Mouse (Mus musculus): Measurements from ENCODE around the gene Rcsd1. TPM values are rescaled to one million over a fixed set of nuclear protein-coding genes. Genes with fewer than 3 reads are reported as not detected.
A peak's percentile ranks its signal among the peaks of the same experiment; 100 is the strongest.

The Rcsd1 gene
- polyA plus RNA-seq, 1 experiment from 2014 or later: 22.9 TPM

DNA sequence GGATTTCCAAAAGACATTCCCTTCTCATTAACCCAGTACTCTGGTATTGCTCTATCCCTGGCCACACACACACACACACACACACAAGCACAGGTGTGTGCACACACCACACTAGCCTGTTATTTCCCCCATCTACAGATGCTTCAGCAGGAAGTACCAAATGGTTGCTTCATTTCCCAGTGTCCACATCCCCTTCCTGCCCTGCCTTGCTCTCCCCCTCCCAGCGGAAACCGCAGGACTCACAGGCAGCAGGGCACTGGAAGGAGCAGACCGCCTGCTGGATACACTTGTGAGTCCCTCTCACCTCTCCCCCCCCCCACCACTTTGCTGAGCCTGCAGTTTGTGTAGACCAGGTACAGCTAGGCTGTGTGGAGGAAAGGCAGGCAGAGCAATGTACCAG lies 18.0 kb downstream of the Rcsd1 start:
- Histone ChIP-seq H3K36me3 (ENCODE audit: insufficient read depth) (no peaks in the 10 kb centered on the region), H3K27me3 (ENCODE audit: insufficient read depth, low read length) (no peaks in the 10 kb centered on the region), H3K9me3 (ENCODE audit: low read depth, low read length) (no peaks in the 10 kb centered on the region), H3K4me2 (no peak overlapping the region), H3K27ac (ENCODE audit: low read depth) (no peak overlapping the region), H3K4me3 (ENCODE audit: low read depth, low read length) (no peak overlapping the region), H3K4me1 (ENCODE audit: insufficient read depth) (peaks cover 31% of the 10 kb centered on the region), H3K9ac (no peak overlapping the region)
- DNase-seq (peak; percentile 55), ATAC-seq (ENCODE audit: insufficient read depth) (peak; percentile 12; the same call in 1 of the 2 replicates)
- TF ChIP-seq CTCF (IDR thresholded peaks at IDR 0.05; ENCODE audit: low read depth): peak; percentile 37
- 26% methylated on average over 3 of the region's 3 CpGs for WGBS

DNA sequence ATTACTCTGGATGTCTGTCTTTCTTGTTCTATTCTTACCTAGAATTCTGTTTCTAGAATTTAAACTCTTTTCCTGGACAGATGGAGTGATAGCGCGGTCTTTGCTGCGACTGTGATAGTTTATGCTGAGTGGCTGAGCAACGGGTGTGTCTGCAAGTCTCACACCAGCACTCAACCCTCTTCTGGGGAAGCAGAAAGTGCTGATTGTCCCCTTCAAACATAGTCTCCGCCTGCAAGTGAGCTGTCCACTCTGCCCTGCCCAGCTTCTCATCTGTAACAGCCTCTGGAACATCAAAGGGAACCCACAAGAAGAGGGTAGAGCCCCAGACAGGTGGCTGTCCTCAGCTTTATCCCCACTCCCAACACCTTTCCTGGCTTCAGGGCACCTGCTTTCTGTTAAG lies 19.7 kb downstream of the Rcsd1 start:
- Histone ChIP-seq H3K27me3 (ENCODE audit: insufficient read depth, low read length) (no peaks in the 10 kb centered on the region), H3K9me3 (ENCODE audit: low read depth, low read length) (no peaks in the 10 kb centered on the region), H3K27ac (ENCODE audit: low read depth) (no peak overlapping the region), H3K9ac (no peak overlapping the region), H3K36me3 (ENCODE audit: insufficient read depth) (no peaks in the 10 kb centered on the region), H3K4me1 (ENCODE audit: insufficient read depth) (peaks cover 35% of the 10 kb centered on the region), H3K4me3 (ENCODE audit: low read depth, low read length) (no peak overlapping the region), H3K4me2 (no peak overlapping the region)
- no peak for ATAC-seq (ENCODE audit: insufficient read depth)
- DNase-seq: no peak
- WGBS: 59% methylated on average over 5 of the region's 5 CpGs
- TF ChIP-seq CTCF (IDR thresholded peaks at IDR 0.05; ENCODE audit: low read depth): no peak

DNA sequence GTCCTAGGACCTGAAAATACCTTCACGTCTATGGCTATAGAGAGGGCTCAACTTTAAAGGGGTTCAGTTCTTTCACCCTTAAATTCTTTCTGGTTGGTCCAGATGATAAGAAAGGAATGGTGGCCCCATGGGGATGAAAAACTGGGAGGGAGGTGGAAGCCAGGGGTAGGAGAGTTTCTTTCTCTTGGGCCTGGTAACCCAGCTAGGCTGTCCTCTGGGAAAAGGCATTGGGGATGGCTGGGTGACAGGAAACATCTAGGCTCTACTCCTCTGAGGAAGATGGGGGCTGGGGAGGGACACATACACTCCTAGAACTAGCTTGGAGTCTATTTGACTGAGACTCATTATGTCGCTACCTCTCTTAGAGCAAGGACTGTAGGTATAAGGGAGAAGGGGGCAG lies 21.7 kb downstream of the Rcsd1 start:
- H3K9ac ChIP-seq: no peak overlapping the region

DNA sequence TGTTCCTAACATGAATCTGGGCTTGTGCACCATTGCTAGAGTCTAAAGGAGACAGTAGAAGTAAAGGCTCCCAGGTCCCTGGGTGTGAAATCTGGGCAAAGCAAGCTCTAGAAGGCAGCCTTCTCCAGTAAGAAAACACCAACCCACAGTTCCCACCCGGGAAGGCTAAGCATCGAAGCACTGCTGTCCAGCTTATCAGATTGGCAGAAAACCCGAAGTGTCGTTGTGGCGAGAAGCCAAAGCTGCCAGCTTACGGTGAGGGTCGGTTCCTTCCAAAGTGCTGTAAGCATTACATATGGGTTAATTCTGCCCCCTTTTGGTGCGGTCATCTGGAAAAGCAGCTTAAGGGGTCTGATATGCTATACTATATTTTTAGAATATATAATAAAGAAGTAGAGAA lies 22.6 kb downstream of the Rcsd1 start:
- no peak overlapping the region for H3K9ac ChIP-seq
- no peak for ATAC-seq (ENCODE audit: insufficient read depth)
- no peaks in the 10 kb centered on the region for H3K27me3 ChIP-seq (ENCODE audit: insufficient read depth, low read length)
- no peaks in the 10 kb centered on the region for H3K9me3 ChIP-seq (ENCODE audit: low read depth, low read length)
- H3K4me2 ChIP-seq: no peak overlapping the region
- WGBS: 20% methylated on average over 8 of the region's 8 CpGs
- H3K36me3 ChIP-seq (ENCODE audit: insufficient read depth): no peaks in the 10 kb centered on the region
- no peak overlapping the region for H3K4me3 ChIP-seq (ENCODE audit: low read depth, low read length)
- TF ChIP-seq CTCF (IDR thresholded peaks at IDR 0.05; ENCODE audit: low read depth): no peak
- H3K4me1 ChIP-seq (ENCODE audit: insufficient read depth): peaks cover 23% of the 10 kb centered on the region
- DNase-seq: peak; percentile 77
- peak overlapping the region; percentile 28; the same call in 1 of the 2 replicates for H3K27ac ChIP-seq (ENCODE audit: low read depth)

More for the DNA sequence above, 21.7 kb downstream of the Rcsd1 start:
- H3K36me3 ChIP-seq (ENCODE audit: insufficient read depth): no peaks in the 10 kb centered on the region
- H3K4me1 ChIP-seq (ENCODE audit: insufficient read depth): peaks cover 23% of the 10 kb centered on the region
- H3K4me3 ChIP-seq (ENCODE audit: low read depth, low read length): no peak overlapping the region
- no peaks in the 10 kb centered on the region for H3K27me3 ChIP-seq (ENCODE audit: insufficient read depth, low read length)
- no peak overlapping the region for H3K27ac ChIP-seq (ENCODE audit: low read depth)
- no peak for TF ChIP-seq CTCF (IDR thresholded peaks at IDR 0.05; ENCODE audit: low read depth)
- no peak for DNase-seq
- H3K9me3 ChIP-seq (ENCODE audit: low read depth, low read length): no peaks in the 10 kb centered on the region
- no peak for ATAC-seq (ENCODE audit: insufficient read depth)
- WGBS: 87% methylated on average over 2 of the region's 2 CpGs
- no peak overlapping the region for H3K4me2 ChIP-seq

DNA sequence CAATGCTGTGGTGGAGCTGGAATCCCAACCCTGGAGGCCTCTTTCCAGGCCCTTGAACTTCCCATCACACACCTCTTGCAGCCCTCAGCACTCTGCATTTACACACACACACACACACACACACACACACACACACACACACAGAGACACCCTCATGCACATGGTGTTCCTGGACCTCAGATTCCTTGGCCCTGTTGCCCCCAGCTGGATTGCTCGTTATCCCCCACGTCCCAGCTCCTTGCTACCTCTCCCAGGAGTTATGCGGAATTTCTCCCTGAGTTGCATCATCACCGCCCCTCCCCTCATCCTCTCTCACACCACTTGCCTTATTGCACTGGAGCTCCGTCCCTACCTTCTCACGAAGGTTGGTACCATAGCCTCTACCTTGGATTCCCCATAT lies 23.2 kb downstream of the Rcsd1 start:
- no peak for DNase-seq
- ATAC-seq (ENCODE audit: insufficient read depth): no peak; the same call in 1 of the 2 replicates
- Histone ChIP-seq H3K36me3 (ENCODE audit: insufficient read depth) (no peaks in the 10 kb centered on the region), H3K9me3 (ENCODE audit: low read depth, low read length) (no peaks in the 10 kb centered on the region), H3K27ac (ENCODE audit: low read depth) (peak overlapping the region; percentile 28; the same call in 1 of the 2 replicates), H3K4me3 (ENCODE audit: low read depth, low read length) (no peak overlapping the region), H3K4me1 (ENCODE audit: insufficient read depth) (peaks cover 19% of the 10 kb centered on the region), H3K27me3 (ENCODE audit: insufficient read depth, low read length) (no peaks in the 10 kb centered on the region), H3K9ac (peak overlapping the region; percentile 21; the same call in 1 of the 2 replicates), H3K4me2 (no peak overlapping the region)
- WGBS: 44% methylated on average over 6 of the region's 6 CpGs
- TF ChIP-seq CTCF (IDR thresholded peaks at IDR 0.05; ENCODE audit: low read depth): no peak

DNA sequence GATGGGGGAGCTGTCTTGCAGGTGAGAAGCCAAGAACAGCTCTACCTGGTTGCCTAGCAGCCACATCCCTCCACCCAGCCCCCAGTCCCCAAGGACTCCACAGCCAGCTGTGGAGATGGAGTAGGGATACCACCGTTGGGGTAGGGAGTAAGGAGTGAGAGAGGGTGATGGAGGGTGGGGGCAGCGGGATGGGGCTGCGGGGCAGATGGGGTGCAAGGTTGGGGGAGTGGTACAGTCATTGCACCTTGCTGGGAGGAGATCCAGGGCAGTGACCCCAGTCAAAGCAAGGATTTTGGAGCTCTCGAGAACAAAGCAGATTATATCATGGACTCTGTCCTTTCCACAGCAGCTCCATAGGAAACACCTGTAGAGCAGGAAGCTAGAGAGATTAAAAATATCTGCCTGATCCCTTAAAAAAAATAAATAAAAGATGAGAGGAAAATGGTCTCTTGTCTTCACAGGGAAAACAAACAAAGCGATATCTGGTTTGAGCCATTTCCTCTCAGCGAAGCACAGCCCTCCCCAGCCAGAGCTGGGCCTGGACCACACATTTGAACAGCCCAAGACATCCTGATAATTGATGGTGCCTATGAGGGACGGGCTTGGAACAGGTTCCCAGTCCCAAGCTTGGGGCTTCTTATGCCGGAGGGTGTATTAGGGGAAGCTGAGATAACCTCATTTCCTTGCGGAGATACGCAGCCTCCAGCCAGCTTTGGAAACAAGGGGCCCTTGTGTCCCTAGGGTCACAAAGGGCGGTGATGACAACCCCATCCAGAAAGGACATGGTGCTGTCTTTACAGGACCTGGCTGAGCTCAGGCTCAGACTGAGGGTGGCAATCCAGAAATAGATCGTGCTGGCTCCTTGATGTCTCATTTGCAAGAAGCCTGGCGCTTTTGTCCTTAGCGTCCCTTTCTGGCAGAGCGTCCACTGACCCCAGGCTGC lies 25.0 kb downstream of the Rcsd1 start:
- Histone ChIP-seq H3K9ac (no peak overlapping the region), H3K27ac (ENCODE audit: low read depth) (peak overlapping the region; percentile 51; the same call in 1 of the 2 replicates), H3K4me2 (no peak overlapping the region), H3K9me3 (ENCODE audit: low read depth, low read length) (no peaks in the 10 kb centered on the region), H3K36me3 (ENCODE audit: insufficient read depth) (no peaks in the 10 kb centered on the region), H3K4me3 (ENCODE audit: low read depth, low read length) (no peak overlapping the region), H3K4me1 (ENCODE audit: insufficient read depth) (peaks cover 17% of the 10 kb centered on the region), H3K27me3 (ENCODE audit: insufficient read depth, low read length) (no peaks in the 10 kb centered on the region)
- no peak for TF ChIP-seq CTCF (IDR thresholded peaks at IDR 0.05; ENCODE audit: low read depth)
- peak; percentile 57; the same call in 1 of the 2 replicates for ATAC-seq (ENCODE audit: insufficient read depth)
- DNase-seq: peak; percentile 62
- WGBS: 49% methylated on average over 15 of the region's 15 CpGs

DNA sequence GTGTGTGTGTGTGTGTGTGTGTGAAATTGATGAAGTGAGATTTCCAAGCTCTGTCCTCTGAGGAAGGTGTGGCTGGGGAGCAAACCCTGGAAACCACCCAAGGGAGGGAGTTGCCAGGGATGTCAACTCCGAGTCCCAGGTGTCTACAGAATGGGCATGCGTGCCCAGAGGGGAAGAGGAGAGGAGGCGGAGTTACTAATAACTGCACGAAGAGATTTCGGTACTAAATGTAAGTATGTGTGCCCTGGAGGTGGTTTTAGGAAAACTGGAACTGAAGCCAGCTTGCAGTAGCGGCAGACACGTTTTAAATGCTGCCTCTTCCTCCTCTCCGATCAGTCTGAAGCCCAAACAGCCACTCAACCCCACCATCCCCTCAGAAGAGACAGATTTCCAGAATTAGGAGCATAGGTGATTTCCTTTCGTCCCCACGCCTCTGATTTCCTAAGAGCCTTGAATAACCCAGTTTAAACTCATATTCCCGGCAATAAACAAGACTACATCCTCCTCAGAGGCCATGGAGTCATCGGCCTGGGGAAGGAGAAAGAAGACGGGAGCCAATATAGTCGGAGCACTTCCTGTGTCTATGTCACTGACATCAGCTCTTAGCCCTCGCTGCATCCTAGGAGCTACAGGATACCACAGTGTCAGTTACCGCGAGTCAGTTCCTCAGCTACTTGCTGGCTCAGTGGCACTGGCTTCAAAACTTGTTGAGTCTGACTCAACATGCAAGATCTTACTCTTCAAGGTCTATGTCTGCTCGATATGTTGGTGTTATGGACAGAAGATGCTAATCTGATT lies 27.3 kb downstream of the Rcsd1 start:
- Histone ChIP-seq H3K27ac (ENCODE audit: low read depth) (no peak overlapping the region), H3K27me3 (ENCODE audit: insufficient read depth, low read length) (no peaks in the 10 kb centered on the region), H3K9me3 (ENCODE audit: low read depth, low read length) (no peaks in the 10 kb centered on the region), H3K4me2 (no peak overlapping the region), H3K9ac (no peak overlapping the region), H3K4me1 (ENCODE audit: insufficient read depth) (peaks cover 11% of the 10 kb centered on the region), H3K4me3 (ENCODE audit: low read depth, low read length) (no peak overlapping the region), H3K36me3 (ENCODE audit: insufficient read depth) (no peaks in the 10 kb centered on the region)
- TF ChIP-seq CTCF (IDR thresholded peaks at IDR 0.05; ENCODE audit: low read depth): no peak
- 68% methylated on average over 18 of the region's 18 CpGs for WGBS
- DNase-seq (no peak), ATAC-seq (ENCODE audit: insufficient read depth) (no peak)

All from lung, embryonic 14.5 days (tissue).